Mouse (Mus musculus) left cerebral cortex, postnatal 36 days (tissue): ENCODE measurements around the gene Plk2. TPM values are rescaled to one million over a fixed set of nuclear protein-coding genes. Genes with fewer than 3 reads are reported as not detected.

Source experiments
- DNase-seq, 2 experiments: peaks; one replicate each; pipeline ENCODE4 v3.0.0; 2021 to 2022; ENCODE audit warnings: low spot score in 2 of 2, mixed read lengths in 1 of 2
- intact Hi-C: fragments of 180-260 bp; cut with DNase I; formaldehyde crosslinking; loops from one replicate; pipeline ENCODE4 v1.15.1; 2025
- total RNA-seq, 2 experiments: library from RNA; stranded (reverse); gene quantifications; 2 replicates each; pipeline ENCODE4 v1.2.3; 2021

The Plk2 gene
- total RNA-seq = 100 to 1,000 TPM; 253 to 258 TPM

DNA sequence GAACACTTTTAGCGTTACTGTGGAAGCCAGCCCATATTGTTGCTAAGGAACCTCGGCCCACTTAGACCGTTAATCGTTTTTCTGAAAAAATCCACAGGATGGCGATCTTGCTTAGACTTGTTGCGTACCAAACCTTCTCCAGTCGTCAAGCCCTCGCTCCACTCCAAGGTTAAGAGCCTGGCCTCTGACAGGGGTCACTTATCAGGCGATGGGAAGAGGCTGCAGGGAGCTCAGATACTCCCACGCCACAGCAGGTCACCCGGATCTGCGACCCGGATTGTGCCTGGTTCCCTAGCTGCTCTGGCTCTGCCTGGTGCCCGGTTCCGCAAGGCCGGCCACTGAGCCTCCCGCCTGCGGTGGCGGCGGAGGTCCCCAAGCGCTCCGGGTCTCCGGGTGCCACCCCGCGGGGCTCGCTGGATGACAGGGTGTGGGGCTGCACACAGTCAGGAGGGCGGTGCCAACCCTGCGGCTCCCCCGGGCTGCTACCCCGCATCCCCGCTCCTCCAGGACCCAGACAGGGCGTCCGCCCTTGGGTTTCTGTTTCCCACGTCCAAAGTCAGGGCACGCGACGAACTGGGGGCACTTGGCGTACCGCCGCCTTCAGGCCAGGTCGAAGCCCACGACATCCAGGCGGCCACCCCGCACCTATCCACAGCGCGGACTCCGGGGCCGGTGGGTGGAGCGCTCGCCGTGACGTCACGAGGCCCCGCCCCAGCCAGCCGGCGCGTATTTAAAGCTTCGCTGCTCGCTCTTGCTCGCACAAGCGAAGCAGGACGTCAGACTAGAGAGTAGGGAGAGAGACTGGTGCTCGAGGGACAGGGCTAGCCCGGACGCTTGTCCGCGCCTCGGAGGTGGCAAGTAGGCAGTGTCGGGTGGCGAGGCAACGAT, at the start of gene Plk2:
Gene Plk2 (plus strand): TSS at position 756 of the 888 bp plus-strand sequence.
- intact Hi-C loops = loop anchor here (2.0 to 10.0 kb wide), 7 partner anchors 168 to 1333 kb away; no protein-coding TSS in a partner anchor
- peak; percentile 95 to 97 for DNase-seq

- DNase-seq = no peak
- intact Hi-C loops = no loop called here
Observed at GRCm38 (mm10) chr13:110346707-110347106, 48.1 kb upstream of the Plk2 start.

DNA sequence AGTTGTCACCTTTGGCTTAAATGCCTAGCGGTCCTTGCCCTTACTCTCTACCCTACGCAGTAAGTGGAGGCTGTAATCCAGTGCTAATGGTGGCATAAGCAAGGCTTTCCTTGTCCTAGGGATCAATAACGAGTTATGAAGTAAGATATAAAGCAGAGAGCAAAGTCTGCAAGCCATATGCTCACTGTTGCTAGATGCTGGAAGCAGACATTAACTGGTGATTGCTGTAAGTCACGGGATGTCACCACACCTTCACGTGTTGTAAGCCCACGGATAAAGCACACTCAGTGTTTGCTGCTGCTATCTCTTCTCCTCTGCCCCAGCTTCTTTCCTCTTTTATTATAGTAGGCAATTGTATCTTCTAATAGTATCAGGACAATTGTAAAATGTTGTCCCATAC, 43.8 kb upstream of the Plk2 start:
- no peak for DNase-seq
- intact Hi-C loops = no loop called here

GRCm38 (mm10) chr13:110356941-110357340, 37.9 kb upstream of the Plk2 start, which contains the start of gene Gapt:
Gene Gapt, minus strand, starts transcription at chr13:110357199.
- intact Hi-C loops = no loop called here
- DNase-seq = no peak

GRCm38 (mm10) chr13:110363722-110364121, 31.1 kb upstream of the Plk2 start:
- intact Hi-C loops = no loop called here
- no peak for DNase-seq

GRCm38 (mm10) chr13:110366477-110366876, 28.4 kb upstream of the Plk2 start:
- no peak for DNase-seq
- intact Hi-C loops = no loop called here

DNA sequence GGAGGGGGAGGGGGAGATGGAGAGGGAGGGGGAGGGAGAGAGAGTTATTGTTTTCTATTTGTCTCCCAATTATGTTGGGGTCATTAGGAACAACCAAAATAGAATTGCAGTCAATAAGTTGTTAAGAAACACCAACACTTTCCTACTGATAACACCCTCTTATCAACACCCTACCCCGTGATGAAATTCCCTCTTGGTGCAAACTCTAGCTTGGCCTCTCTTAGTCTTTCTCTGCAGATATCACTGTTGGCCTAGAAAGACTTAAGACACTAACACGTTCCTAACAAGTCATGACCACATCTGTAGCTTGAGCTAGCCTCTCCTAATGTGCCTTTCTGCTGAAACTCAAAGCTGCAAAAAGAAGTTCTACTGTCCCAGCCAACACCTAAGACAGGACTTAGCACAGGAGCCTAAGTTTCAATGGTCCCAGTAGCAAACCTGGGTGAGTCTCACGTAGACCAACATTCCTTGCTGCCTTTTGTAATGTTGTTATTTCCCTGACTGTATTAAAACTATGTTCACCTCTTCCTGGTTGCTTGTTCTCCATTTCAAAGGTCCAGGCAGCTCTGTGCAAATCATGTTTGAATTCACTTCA, 26.8 kb upstream of the Plk2 start:
- intact Hi-C loops = loop anchor here (1.0 kb wide), 1 partner anchor 306 kb away; no protein-coding TSS in a partner anchor
- no peak for DNase-seq

DNA sequence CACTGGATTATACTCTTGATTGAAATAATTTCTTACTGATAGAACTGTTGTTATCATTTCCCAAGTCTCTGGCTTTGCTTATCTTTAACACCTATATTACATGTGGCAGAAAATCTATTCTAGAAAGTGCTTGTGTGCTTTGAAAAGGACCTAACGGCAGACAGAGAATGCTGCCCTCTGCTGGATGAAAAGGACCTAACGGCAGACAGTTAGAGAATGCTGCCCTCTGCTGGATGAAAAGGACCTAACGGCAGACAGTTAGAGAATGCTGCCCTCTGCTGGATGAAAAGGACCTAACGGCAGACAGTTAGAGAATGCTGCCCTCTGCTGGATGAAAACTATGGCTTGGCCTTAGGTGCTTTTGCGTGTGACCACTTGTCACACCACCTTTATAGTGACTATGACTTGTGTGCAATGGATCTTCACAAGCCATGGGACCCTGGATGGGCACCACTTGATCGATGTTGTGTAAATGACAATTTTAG, 26.2 kb upstream of the Plk2 start:
- DNase-seq = peak; percentile 60 to 69
- intact Hi-C loops = loop anchor here (1.0 kb wide), 1 partner anchor 306 kb away; no protein-coding TSS in a partner anchor

- DNase-seq = no peak
- intact Hi-C loops = no loop called here
Observed at GRCm38 (mm10) chr13:110369673-110370072, 25.2 kb upstream of the Plk2 start.

DNA sequence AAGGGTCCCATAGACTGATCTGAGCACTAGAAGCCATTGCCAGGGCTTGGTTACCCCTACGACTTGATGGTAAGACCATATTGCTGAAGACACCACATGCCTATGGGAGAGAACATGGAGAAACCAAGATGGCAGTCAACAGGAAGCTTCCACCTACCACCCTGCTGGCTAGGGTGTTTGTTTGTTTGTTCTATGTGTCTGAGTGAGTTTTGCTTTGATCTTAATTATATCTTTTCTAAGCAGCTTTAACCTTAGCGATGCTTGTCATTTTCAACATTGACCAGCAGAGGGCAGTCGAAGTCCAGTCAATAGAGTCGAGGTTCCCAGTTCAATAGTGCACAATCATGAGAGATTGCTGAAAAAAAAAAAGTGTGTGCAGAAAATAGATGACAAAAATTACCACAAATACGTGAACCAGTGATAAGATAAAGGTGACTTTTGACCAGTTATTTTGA, 12.4 kb upstream of the Plk2 start:
- intact Hi-C loops = loop anchor here (2.0 kb wide), 2 partner anchors 856 to 1028 kb away; no protein-coding TSS in a partner anchor
- no peak for DNase-seq

DNA sequence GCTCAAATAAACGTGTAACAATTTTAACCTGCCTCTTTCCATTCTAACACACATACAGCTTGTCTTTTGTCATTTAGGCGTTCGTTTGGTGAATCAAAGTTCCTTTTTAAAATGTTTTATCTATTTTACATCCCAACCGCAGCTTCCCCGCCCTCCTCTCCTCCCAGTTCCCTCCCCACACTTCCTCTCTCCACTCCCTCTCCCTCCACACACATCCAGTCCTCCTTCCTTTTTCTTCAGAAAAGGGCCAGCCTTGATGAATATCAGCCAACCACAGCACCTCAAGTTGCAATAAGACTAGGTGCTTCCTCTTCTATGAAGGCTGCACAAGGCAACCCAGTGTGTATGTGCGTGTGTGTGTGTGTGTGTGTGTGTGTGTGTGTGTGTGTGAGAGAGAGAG, 10.3 kb upstream of the Plk2 start:
- DNase-seq = no peak
- intact Hi-C loops = no loop called here

GRCm38 (mm10) chr13:110392210-110392609, 2.6 kb upstream of the Plk2 start:
- intact Hi-C loops = loop anchor here (2.0 to 10.0 kb wide), 5 partner anchors 475 to 1335 kb away; no protein-coding TSS in a partner anchor
- peak in 1 of 2 experiments; percentile 75 for DNase-seq

DNA sequence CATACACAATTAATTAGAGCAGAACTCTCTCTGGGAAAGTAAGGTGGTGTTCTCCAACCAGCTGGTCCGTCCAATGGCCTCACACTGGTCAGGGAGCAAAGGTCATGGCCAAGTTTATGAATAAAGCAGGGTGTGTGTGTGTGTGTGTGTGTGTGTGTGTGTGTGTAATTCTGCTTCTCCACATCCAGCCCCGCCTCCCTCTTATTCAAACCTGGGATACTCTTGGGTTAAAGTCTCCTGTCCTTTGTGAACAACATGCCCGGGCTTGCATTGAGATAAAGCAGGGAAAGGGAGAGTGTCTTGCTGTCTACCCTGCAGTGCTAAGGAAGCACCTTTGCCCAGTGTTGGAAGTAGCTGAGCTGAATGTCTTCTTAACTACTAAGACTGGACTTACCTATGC, 2.2 kb upstream of the Plk2 start:
- no peak for DNase-seq
- intact Hi-C loops = loop anchor here (2.0 to 10.0 kb wide), 5 partner anchors 475 to 1335 kb away; no protein-coding TSS in a partner anchor

- intact Hi-C loops = loop anchor here (2.0 to 10.0 kb wide), 5 partner anchors 167 to 700 kb away; no protein-coding TSS in a partner anchor
- no peak for DNase-seq
Observed at GRCm38 (mm10) chr13:110395179-110395794, 441 bp downstream of the Plk2 start.

- no peak for DNase-seq
- intact Hi-C loops = loop anchor here (2.0 to 10.0 kb wide), 5 partner anchors 166 to 699 kb away; no protein-coding TSS in a partner anchor
Observed at GRCm38 (mm10) chr13:110395916-110396685, 1.3 kb downstream of the Plk2 start.

GRCm38 (mm10) chr13:110397750-110398149, 2.9 kb downstream of the Plk2 start:
- peak in 1 of 2 experiments; percentile 10 for DNase-seq

DNA sequence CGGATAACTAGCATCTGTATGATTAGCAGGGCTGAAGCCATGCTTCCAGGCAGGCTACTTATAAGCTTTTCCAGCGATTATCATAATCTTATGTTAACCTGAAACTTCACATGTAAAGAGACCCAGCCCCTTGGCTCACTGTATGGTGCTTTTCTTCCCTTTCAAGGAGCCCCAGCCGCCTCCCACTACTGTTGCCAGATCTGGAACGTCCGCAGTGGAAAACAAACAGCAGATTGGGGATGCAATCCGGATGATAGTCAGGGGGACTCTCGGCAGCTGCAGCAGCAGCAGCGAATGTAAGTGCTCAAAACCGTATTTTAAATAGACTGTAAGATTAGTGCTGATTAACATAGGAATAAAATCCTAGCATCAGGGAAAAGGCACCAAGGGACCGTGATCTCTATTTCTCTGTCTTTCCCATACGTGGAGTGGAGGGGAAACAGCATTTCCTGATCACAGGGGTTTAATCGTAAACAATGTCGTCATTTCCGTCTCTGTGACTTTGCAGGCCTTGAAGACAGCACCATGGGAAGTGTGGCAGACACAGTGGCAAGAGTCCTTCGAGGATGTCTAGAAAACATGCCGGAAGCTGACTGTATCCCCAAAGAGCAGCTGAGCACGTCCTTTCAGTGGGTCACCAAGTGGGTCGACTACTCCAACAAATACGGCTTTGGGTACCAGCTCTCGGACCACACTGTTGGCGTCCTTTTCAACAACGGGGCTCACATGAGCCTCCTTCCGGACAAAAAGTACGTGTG, 3.8 kb downstream of the Plk2 start:
- DNase-seq = peak; percentile 23 to 33

More at GRCm38 (mm10) chr13:110397750-110398149, 2.9 kb downstream of the Plk2 start:
- intact Hi-C loops = loop anchor here (5.0 to 10.0 kb wide), 4 partner anchors 165 to 697 kb away; no protein-coding TSS in a partner anchor

DNA sequence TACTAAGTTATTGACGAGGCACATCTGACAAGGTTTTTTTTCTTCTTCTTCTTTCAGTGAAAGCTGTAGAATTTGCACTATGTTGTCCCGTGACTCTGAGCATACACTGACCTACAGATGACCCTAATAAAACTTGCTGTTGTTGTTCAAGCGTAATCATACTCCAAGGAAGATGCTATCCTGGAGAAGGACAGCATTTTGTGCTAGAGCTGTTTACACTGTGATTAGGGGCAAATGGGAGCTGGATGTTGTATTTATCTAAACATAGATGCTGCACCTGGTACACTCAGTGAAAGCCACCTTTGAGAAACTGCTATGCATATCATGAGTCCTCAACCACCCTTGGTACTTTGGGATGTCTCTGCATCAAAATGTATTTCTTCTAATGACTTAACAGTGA, 6.6 kb downstream of the Plk2 start:
- peak in 1 of 2 experiments; percentile 7 for DNase-seq
- intact Hi-C loops = loop anchor here (10.0 kb wide), 1 partner anchor 113 kb away; no protein-coding TSS in a partner anchor

More for the DNA sequence above, 3.8 kb downstream of the Plk2 start:
- intact Hi-C loops = loop anchor here (5.0 to 10.0 kb wide), 4 partner anchors 164 to 696 kb away; no protein-coding TSS in a partner anchor
